Mouse (Mus musculus) liver, embryonic 14.5 days (tissue): ENCODE data around the gene Nipa2. TPM values are rescaled to one million over a fixed set of nuclear protein-coding genes. Genes with fewer than 3 reads are reported as not detected.

Source experiments
- ATAC-seq: fragments of 200-750 bp; cut with Nextera tagmentation; 2 replicates; pipeline ENCODE4 v1.8.0; 2017; ENCODE audit warnings: moderate number of reproducible peaks, mild to moderate bottlenecking, moderate library complexity; ENCODE audit not compliant: insufficient read depth
- DNase-seq, 3 experiments: peaks; one replicate each; pipeline ENCODE4 v3.0.0-alpha.2; 2012 to 2013; ENCODE audit warnings: low read depth in 3 of 3, low spot score in 3 of 3
- H3K27ac ChIP-seq: fragments of 300-500 bp; sonication (generic); 2 replicates; pipeline ENCODE4 v1.5.1; 2014; ENCODE audit warnings: moderate library complexity, mild to moderate bottlenecking, control low read depth, inconsistent platforms
- H3K27me3 ChIP-seq: fragments of 300-500 bp; sonication (generic); 2 replicates; pipeline ENCODE4 v1.6.1; 2014; ENCODE audit warnings: mild to moderate bottlenecking, low read length, moderate library complexity; ENCODE audit not compliant: control insufficient read depth, insufficient read depth
- H3K36me3 ChIP-seq: fragments of 300-500 bp; sonication (generic); replicated peaks from 2 replicates; pipeline ENCODE4 v1.6.1; 2014; ENCODE audit warnings: low read depth; ENCODE audit not compliant: control insufficient read depth, insufficient read depth
- H3K4me1 ChIP-seq, 2 experiments: fragments of 200-500 bp in 1 of 2; fragments of 300-500 bp in 1 of 2; sonication (generic) in 1 of 2; replicated peaks; 2 replicates each; pipeline ENCODE4 v1.6.1; 2012 to 2014; ENCODE audit warnings: antibody characterized with exemption in 1 of 2, inconsistent platforms in 1 of 2, low read length in 1 of 2; ENCODE audit not compliant: control insufficient read depth in 2 of 2, insufficient read depth in 2 of 2
- H3K4me2 ChIP-seq: fragments of 300-500 bp; sonication (generic); 2 replicates; pipeline ENCODE4 v1.6.1; 2014; ENCODE audit warnings: low read depth, mild to moderate bottlenecking, control low read depth, moderate library complexity
- H3K4me3 ChIP-seq, 2 experiments: fragments of 200-500 bp in 1 of 2; fragments of 300-500 bp in 1 of 2; sonication (generic) in 1 of 2; 2 replicates each; pipeline ENCODE4 v1.5.1; 2012 to 2014; ENCODE audit warnings: low read depth in 2 of 2, low read length in 2 of 2, mild to moderate bottlenecking in 2 of 2, control low read depth in 1 of 2, inconsistent platforms in 1 of 2, moderate library complexity in 1 of 2; ENCODE audit not compliant: insufficient read depth in 1 of 2
- H3K9ac ChIP-seq: fragments of 300-500 bp; sonication (generic); replicated peaks from 2 replicates; pipeline ENCODE4 v1.6.1; 2014; ENCODE audit warnings: mild to moderate bottlenecking, control low read depth, moderate library complexity
- H3K9me3 ChIP-seq: fragments of 300-500 bp; sonication (generic); 2 replicates; pipeline ENCODE4 v1.6.1; 2016; ENCODE audit warnings: low read length, mixed read lengths; ENCODE audit not compliant: control insufficient read depth
- CTCF ChIP-seq: IDR thresholded peaks from 2 replicates; pipeline ENCODE4 v1.5.1; 2016; ENCODE audit warnings: antibody characterized with exemption, low read depth, control low read depth
- EP300 ChIP-seq: IDR thresholded peaks from 2 replicates; pipeline ENCODE4 v1.6.1; 2016; ENCODE audit warnings: antibody characterized with exemption, low read depth
- WGBS: fragments of 180-500 bp; shearing (Covaris S2); extraction: QIAGEN DNeasy Blood & Tissue Kit; methylation state at CpG from one replicate; pipeline ENCODE4 v1.1.7; 2014; ENCODE audit not compliant: insufficient replicate concordance; 5-methylcytosine and 5-hydroxymethylcytosine counted together
- polyA plus RNA-seq, 2 experiments: library from polyadenylated mRNA; depleted of rRNA in 1 of 2; stranded (reverse) in 1 of 2; unstranded in 1 of 2; fragments of >200 nt; fragmentation: Nextera tagmentation in 1 of 2; extraction: Ambion mirVana in 1 of 2; gene quantifications; 2 replicates each; pipeline versions ENCODE4 v1.2.1 to v1.2.3; 2012 to 2014

Nipa2 gene
- polyA plus RNA-seq, 2 experiments = 9.8 to 27.5 TPM

DNA sequence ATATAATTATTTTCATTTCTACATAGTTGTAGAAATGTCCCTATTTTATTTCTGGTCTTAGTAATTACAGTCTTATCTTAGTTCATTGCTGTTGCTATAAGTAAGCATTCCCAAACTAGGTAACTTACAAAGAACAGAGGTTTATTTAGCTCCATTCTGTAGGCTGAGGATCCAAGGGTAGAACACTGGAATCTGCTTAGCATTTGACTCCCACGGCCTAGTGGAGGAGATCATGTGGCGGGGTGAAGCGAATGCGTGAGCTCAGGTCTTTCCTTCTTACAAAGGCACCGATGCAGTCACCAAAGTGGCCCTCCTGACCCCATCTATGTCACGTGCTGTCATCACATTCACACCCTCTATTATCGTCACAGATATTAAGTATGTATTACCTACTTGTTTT lies 29.6 kb upstream of the Nipa2 start:
- Histone ChIP-seq H3K4me3 (no peak overlapping the region), H3K4me2 (no peak overlapping the region), H3K9ac (no peak overlapping the region), H3K27ac (no peak overlapping the region), H3K4me1 (peaks cover 3 to 5% of the 10 kb centered on the region in 2 experiments; a peak in 2 of 4 replicates), H3K27me3 (no peaks in the 10 kb centered on the region), H3K9me3 (no peaks in the 10 kb centered on the region), H3K36me3 (peaks cover 4% of the 10 kb centered on the region)
- no peak for ATAC-seq
- 91% methylated on average over 7 of the region's 7 CpGs for WGBS
- no peak for DNase-seq
- TF ChIP-seq EP300 (no peak), CTCF (no peak)

DNA sequence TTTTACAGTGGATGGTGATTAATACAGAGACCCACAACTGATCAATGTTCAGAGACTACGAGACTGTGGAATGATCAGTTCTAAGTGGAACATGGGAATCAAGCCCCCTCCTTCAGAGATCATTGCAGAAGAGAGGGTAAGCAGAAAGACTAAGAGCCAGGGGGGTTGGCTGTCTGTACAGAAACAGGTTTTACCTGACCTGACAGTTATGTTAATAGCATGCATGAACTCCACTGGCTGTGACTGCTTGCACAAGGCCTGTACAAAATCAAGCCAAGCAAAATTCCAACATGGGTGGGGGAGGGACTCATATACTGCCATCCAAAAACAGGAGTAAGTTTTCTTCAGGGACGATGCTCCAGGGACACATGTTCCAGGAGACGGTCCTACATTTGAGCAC lies 28.9 kb upstream of the Nipa2 start:
- no peak overlapping the region for H3K27ac ChIP-seq
- no peak for TF ChIP-seq CTCF
- no peak for TF ChIP-seq EP300
- ATAC-seq (no peak), DNase-seq (no peak)
- 90% methylated on average over 3 of the region's 3 CpGs for WGBS
- H3K4me2 ChIP-seq = no peak overlapping the region
- no peak overlapping the region for H3K4me3 ChIP-seq
- H3K9me3 ChIP-seq = no peaks in the 10 kb centered on the region
- peaks cover 4% of the 10 kb centered on the region for H3K36me3 ChIP-seq
- H3K9ac ChIP-seq = no peak overlapping the region
- H3K4me1 ChIP-seq = peaks cover 5% of the 10 kb centered on the region in 2 experiments; a peak in 2 of 4 replicates
- no peaks in the 10 kb centered on the region for H3K27me3 ChIP-seq

DNA sequence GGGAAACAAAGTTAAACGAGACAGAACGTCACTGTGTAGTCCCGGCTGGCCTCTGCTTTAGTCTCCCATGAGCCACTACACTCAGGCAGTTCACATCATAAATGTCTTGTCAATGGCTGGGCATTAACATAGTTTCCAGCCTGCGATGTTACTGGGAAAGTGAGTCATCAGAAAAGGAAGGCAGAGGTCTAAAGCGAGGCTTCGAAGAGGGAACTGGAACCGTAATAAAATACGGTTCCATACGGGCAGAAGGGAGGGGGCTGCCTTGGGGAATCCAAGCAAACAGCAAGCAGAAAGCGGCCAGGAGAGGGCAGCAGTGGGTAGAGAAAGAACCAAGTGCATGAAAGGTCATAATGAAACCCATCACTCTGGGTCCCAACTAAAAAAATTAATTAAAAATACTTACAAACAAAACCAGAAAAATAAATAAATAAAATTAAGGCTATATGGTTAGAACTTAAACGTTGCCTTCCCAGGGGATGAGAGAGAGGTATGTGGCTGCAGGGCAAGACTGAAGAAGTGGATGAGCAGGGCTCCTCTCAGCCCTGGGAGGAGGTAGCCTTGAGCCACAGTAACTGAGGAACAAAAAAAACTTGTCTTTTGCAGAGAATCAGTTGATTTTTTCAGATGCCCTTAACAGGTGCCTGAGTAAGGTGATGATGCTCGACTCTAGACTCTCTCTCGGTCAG lies 24.4 kb upstream of the Nipa2 start:
- peak overlapping the region; percentile 39 for H3K4me2 ChIP-seq
- H3K36me3 ChIP-seq = peaks cover 11% of the 10 kb centered on the region
- no peak overlapping the region; a peak in 1 of 4 replicates for H3K4me3 ChIP-seq
- peak in 2 of 3 experiments; percentile 54 to 56 for DNase-seq
- WGBS = 28% methylated on average over 13 of the region's 13 CpGs
- no peaks in the 10 kb centered on the region for H3K9me3 ChIP-seq
- peak overlapping the region; percentile 22; the same call in 1 of the 2 replicates for H3K27ac ChIP-seq
- TF ChIP-seq CTCF (peak; percentile 85), EP300 (no peak)
- peak overlapping the region; percentile 27; the same call in 1 of the 2 replicates for H3K9ac ChIP-seq
- ATAC-seq = peak; percentile 51; the same call in 1 of the 2 replicates
- peaks cover 12 to 20% of the 10 kb centered on the region in 2 experiments for H3K4me1 ChIP-seq
- H3K27me3 ChIP-seq = no peaks in the 10 kb centered on the region

- Histone ChIP-seq H3K4me3 (no peak overlapping the region), H3K9ac (no peak overlapping the region), H3K36me3 (peaks cover 10% of the 10 kb centered on the region), H3K4me2 (no peak overlapping the region), H3K4me1 (peaks cover 24 to 31% of the 10 kb centered on the region in 2 experiments), H3K27ac (no peak overlapping the region), H3K9me3 (no peaks in the 10 kb centered on the region), H3K27me3 (no peaks in the 10 kb centered on the region)
- DNase-seq (no peak), ATAC-seq (no peak)
- WGBS = 82% methylated on average over 4 of the region's 4 CpGs
- TF ChIP-seq EP300 = no peak
- TF ChIP-seq CTCF = no peak
These were observed 22.5 kb upstream of the Nipa2 start for GRCm38 (mm10) chr7:55984754-55985153.

- Histone ChIP-seq H3K4me2 (no peak overlapping the region), H3K9ac (no peak overlapping the region), H3K27ac (peak overlapping the region; percentile 10; the same call in 1 of the 2 replicates), H3K27me3 (no peaks in the 10 kb centered on the region), H3K4me1 (peaks cover 24 to 31% of the 10 kb centered on the region in 2 experiments), H3K9me3 (no peaks in the 10 kb centered on the region), H3K36me3 (peaks cover 24% of the 10 kb centered on the region), H3K4me3 (no peak overlapping the region)
- no peak for TF ChIP-seq CTCF
- TF ChIP-seq EP300 = no peak
- 87% methylated on average over 5 of the region's 5 CpGs for WGBS
- no peak for DNase-seq
- no peak for ATAC-seq
These were observed 20.8 kb upstream of the Nipa2 start for GRCm38 (mm10) chr7:55983107-55983506.
